Mouse (Mus musculus): ENCODE results near the gene Dmac2.

- TF ChIP-seq CTCF (IDR thresholded peaks at IDR 0.05; ENCODE audit: control insufficient read depth, insufficient read depth, insufficient read length) (no peak), MAX (IDR thresholded peaks at IDR 0.05) (no peak), MYOD1 (IDR thresholded peaks at IDR 0.05; ENCODE audit: control insufficient read depth, insufficient read length, low read depth) (no peak), FOSL1 (IDR thresholded peaks at IDR 0.05; ENCODE audit: insufficient read depth, low read length, poor library complexity, severe bottlenecking) (no peak)
These were observed 55.6 kb downstream of the Dmac2 start, which contains the start of gene Tmem91 for GRCm38 (mm10) chr7:25674719-25675300.
